Mouse (Mus musculus) megakaryocyte, embryonic 14.5 days (primary cell): ENCODE data around the gene Ndel1.

Experiments used
- FLI1 ChIP-seq: IDR thresholded peaks from 2 replicates; pipeline ENCODE4 v1.6.1; 2012; ENCODE audit warnings: low read length, inconsistent platforms, mixed read lengths
- GATA1 ChIP-seq: IDR thresholded peaks from 3 replicates; pipeline ENCODE4 v1.6.1; 2012; ENCODE audit warnings: mixed read lengths, low read length, inconsistent platforms, borderline replicate concordance

DNA sequence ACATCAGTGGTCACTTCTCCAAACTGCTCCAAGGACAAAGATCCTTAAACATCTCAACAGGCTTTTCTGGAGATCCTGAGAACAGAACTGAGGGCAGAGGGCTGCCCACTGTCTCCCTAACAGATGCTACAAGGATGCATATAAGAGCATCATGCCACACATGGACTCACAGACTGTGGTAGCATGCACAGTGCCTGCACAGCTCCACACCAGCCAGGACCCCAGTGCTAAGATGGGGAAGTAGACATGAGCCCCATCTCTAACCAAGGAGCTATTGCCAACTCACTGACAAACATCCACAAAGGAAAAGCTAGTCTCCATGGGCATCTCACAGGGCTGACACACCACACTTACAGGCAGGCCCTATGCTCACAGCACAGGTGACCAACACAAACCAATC, 38.1 kb downstream of the Ndel1 start:
- TF ChIP-seq GATA1 (no peak), FLI1 (no peak)
